Mouse (Mus musculus) left cerebral cortex, adult 9 months (tissue): Measurements from ENCODE around the gene Angptl1.

ENCODE experiments used
- DNase-seq, 2 experiments: peaks; one replicate each; pipeline ENCODE4 v3.0.0; 2022; ENCODE audit warnings: low spot score in 2 of 2

The Angptl1 gene

GRCm38 (mm10) chr1:156870616-156871015 is 32.3 kb downstream of the Angptl1 start:
- DNase-seq = no peak

- no peak for DNase-seq
Measured at GRCm38 (mm10) chr1:156884782-156885181, 46.4 kb downstream of the Angptl1 start.

- DNase-seq = no peak
Measured at GRCm38 (mm10) chr1:156885879-156886278, 47.5 kb downstream of the Angptl1 start.

GRCm38 (mm10) chr1:156888830-156889229 is 50.5 kb downstream of the Angptl1 start:
- DNase-seq = no peak

GRCm38 (mm10) chr1:156891561-156891960 is 53.2 kb downstream of the Angptl1 start:
- no peak for DNase-seq

GRCm38 (mm10) chr1:156901689-156902088 is 63.3 kb downstream of the Angptl1 start:
- no peak for DNase-seq

GRCm38 (mm10) chr1:156903899-156904298 is 65.5 kb downstream of the Angptl1 start:
- DNase-seq = no peak

- no peak for DNase-seq
Measured at GRCm38 (mm10) chr1:156905660-156906059, 67.3 kb downstream of the Angptl1 start.

GRCm38 (mm10) chr1:156909265-156909664 is 70.9 kb downstream of the Angptl1 start:
- DNase-seq = no peak

- DNase-seq = no peak
Measured at GRCm38 (mm10) chr1:156909866-156910265, 71.5 kb downstream of the Angptl1 start.
